Mouse (Mus musculus) liver, postnatal 0 days (tissue): ENCODE measurements around the gene Hist1h2bf. TPM values are rescaled to one million over a fixed set of nuclear protein-coding genes. Genes with fewer than 3 reads are reported as not detected.
A peak's percentile ranks its signal among the peaks of the same experiment; 100 is the strongest.
"Not testable (repeated sequence)": the region's sequence is repeated elsewhere in the genome, so short reads cannot be mapped to it uniquely, and the experiment has no call there.

Experiments used
- ATAC-seq: fragments of 200-750 bp; cut with Nextera tagmentation; 2 replicates; pipeline ENCODE4 v1.8.0; 2017; ENCODE audit warnings: mild to moderate bottlenecking, moderate library complexity
- DNase-seq: peaks from one replicate; pipeline ENCODE4 v3.0.0-alpha.2; 2016
- H3K27ac ChIP-seq: fragments of 300-500 bp; sonication (generic); 2 replicates; pipeline ENCODE4 v1.5.1; 2014; ENCODE audit warnings: antibody characterized with exemption, moderate library complexity, mild to moderate bottlenecking, low read depth
- H3K27me3 ChIP-seq: fragments of 300-500 bp; sonication (generic); 2 replicates; pipeline ENCODE4 v1.6.1; 2014; ENCODE audit warnings: low read length, control low read depth, mixed read lengths; ENCODE audit not compliant: insufficient read depth
- H3K36me3 ChIP-seq: fragments of 300-500 bp; sonication (generic); replicated peaks from 2 replicates; pipeline ENCODE4 v1.6.1; 2014; ENCODE audit warnings: mild to moderate bottlenecking, control low read depth, low read length, moderate library complexity, mixed read lengths; ENCODE audit not compliant: insufficient read depth
- H3K4me1 ChIP-seq: fragments of 300-500 bp; sonication (generic); 2 replicates; pipeline ENCODE4 v1.6.1; 2014; ENCODE audit warnings: antibody characterized with exemption, mild to moderate bottlenecking, control low read depth; ENCODE audit not compliant: insufficient read depth
- H3K4me2 ChIP-seq: fragments of 300-500 bp; sonication (generic); 2 replicates; pipeline ENCODE4 v1.6.1; 2014; ENCODE audit warnings: low read depth, mild to moderate bottlenecking, low read length, moderate library complexity, mixed read lengths
- H3K4me3 ChIP-seq: fragments of 300-500 bp; sonication (generic); 2 replicates; pipeline ENCODE4 v1.5.1; 2014; ENCODE audit warnings: low read depth, low read length
- H3K9ac ChIP-seq: fragments of 300-500 bp; sonication (generic); replicated peaks from 2 replicates; pipeline ENCODE4 v1.6.1; 2014; ENCODE audit warnings: mild to moderate bottlenecking, moderate library complexity
- H3K9me3 ChIP-seq: fragments of 300-500 bp; sonication (generic); 2 replicates; pipeline ENCODE4 v1.6.1; 2016; ENCODE audit warnings: mild to moderate bottlenecking, control low read depth, low read length, mixed read lengths
- CTCF ChIP-seq: sonication (generic); IDR thresholded peaks from 2 replicates; pipeline ENCODE4 v1.5.1; 2016; ENCODE audit warnings: antibody characterized with exemption, low read depth
- EP300 ChIP-seq: IDR thresholded peaks from 2 replicates; pipeline ENCODE4 v1.6.1; 2016; ENCODE audit warnings: antibody characterized with exemption, low read depth, mild to moderate bottlenecking
- WGBS: fragments of 180-500 bp; shearing (Covaris S2); extraction: QIAGEN DNeasy Blood & Tissue Kit; methylation state at CpG from one replicate; pipeline ENCODE4 v1.1.7; 2014; ENCODE audit not compliant: insufficient replicate concordance; 5-methylcytosine and 5-hydroxymethylcytosine counted together
- polyA plus RNA-seq: library from polyadenylated mRNA; unstranded; fragments of >200 nt; fragmentation: Nextera tagmentation; extraction: Ambion mirVana; gene quantifications from 2 replicates; pipeline ENCODE4 v1.2.1, GENCODE M21; 2015

Hist1h2bf gene
- polyA plus RNA-seq, 1 experiment from 2014 or later: 5.8 TPM

GRCm38 (mm10) chr13:23572218-23573033 lies 1.6 kb downstream of the Hist1h2bf start:
- H3K27me3 ChIP-seq: no peaks in the 10 kb centered on the region
- H3K4me3 ChIP-seq: peak overlapping the region; percentile 52
- no peak for TF ChIP-seq EP300
- no peak for TF ChIP-seq CTCF
- H3K9me3 ChIP-seq: no peaks in the 10 kb centered on the region
- peak overlapping the region; percentile 98 for H3K27ac ChIP-seq
- peak overlapping the region; percentile 69 for H3K4me2 ChIP-seq
- H3K9ac ChIP-seq: peak overlapping the region; percentile 80
- no peak for ATAC-seq
- no peak for DNase-seq
- H3K4me1 ChIP-seq: peaks cover 10% of the 10 kb centered on the region
- WGBS: 32% methylated on average over 2 of the region's 2 CpGs
- H3K36me3 ChIP-seq: no peaks in the 10 kb centered on the region

- not testable (repeated sequence) for H3K4me1 ChIP-seq, DNase-seq, H3K9me3 ChIP-seq, H3K27me3 ChIP-seq, H3K36me3 ChIP-seq, ATAC-seq
- Histone ChIP-seq H3K4me2 (peak overlapping the region; percentile 69), H3K4me3 (peak overlapping the region; percentile 52), H3K9ac (peak overlapping the region; percentile 80), H3K27ac (peak overlapping the region; percentile 98)
- under 1% methylated on average over 11 of the region's 34 CpGs for WGBS
- 0 out of 2 replicates have a peak, but pooled peaks have one; percentile 14 for TF ChIP-seq EP300
Measured at GRCm38 (mm10) chr13:23571504-23572217, 2.3 kb downstream of the Hist1h2bf start.

GRCm38 (mm10) chr13:23571022-23571503 lies 2.9 kb downstream of the Hist1h2bf start, which contains the start of the genes Hist1h2ae and Hist1h2bg:
Hist1h2ae (minus strand) TSS chr13:23571220.
Hist1h2bg (plus strand) TSS chr13:23571396.
- ATAC-seq (peak; percentile 79), DNase-seq (peak; percentile 78)
- no peaks in the 10 kb centered on the region; the same call in 1 of the 2 replicates for H3K4me1 ChIP-seq
- TF ChIP-seq EP300 (peak; percentile 79), CTCF (no peak)
- peak within 1 kb of the TSS; percentile 98 for H3K27ac ChIP-seq
- WGBS: under 1% methylated on average over 18 of the region's 18 CpGs
- no peaks in the 10 kb centered on the region for H3K9me3 ChIP-seq
- peak within 1 kb of the TSS; percentile 69 for H3K4me2 ChIP-seq
- H3K27me3 ChIP-seq: no peaks in the 10 kb centered on the region
- peak within 1 kb of the TSS; percentile 52 for H3K4me3 ChIP-seq
- peak within 1 kb of the TSS; percentile 80 for H3K9ac ChIP-seq
- H3K36me3 ChIP-seq: no peaks in the 10 kb centered on the region

- peak; percentile 26; the same call in 1 of the 2 replicates for TF ChIP-seq CTCF
- ATAC-seq: peak; percentile 17
- H3K4me2 ChIP-seq: peak overlapping the region; percentile 69
- peak overlapping the region; percentile 52 for H3K4me3 ChIP-seq
- not testable (repeated sequence) for H3K27me3 ChIP-seq, H3K9me3 ChIP-seq, DNase-seq, H3K36me3 ChIP-seq, H3K4me1 ChIP-seq
- WGBS: 6% methylated on average over 13 of the region's 41 CpGs
- peak overlapping the region; percentile 98 for H3K27ac ChIP-seq
- peak overlapping the region; percentile 80 for H3K9ac ChIP-seq
Measured at GRCm38 (mm10) chr13:23570261-23571021, 3.6 kb downstream of the Hist1h2bf start.

GRCm38 (mm10) chr13:23564482-23564881 lies 9.5 kb downstream of the Hist1h2bf start:
- H3K27me3 ChIP-seq: no peaks in the 10 kb centered on the region
- 76% methylated on average over 2 of the region's 2 CpGs for WGBS
- H3K27ac ChIP-seq: no peak overlapping the region
- no peak overlapping the region for H3K4me3 ChIP-seq
- DNase-seq: no peak
- no peak for ATAC-seq
- peaks cover 7% of the 10 kb centered on the region for H3K4me1 ChIP-seq
- H3K4me2 ChIP-seq: no peak overlapping the region
- H3K9ac ChIP-seq: no peak overlapping the region
- TF ChIP-seq CTCF (no peak), EP300 (no peak)
- H3K36me3 ChIP-seq: no peaks in the 10 kb centered on the region
- no peaks in the 10 kb centered on the region for H3K9me3 ChIP-seq
